Mouse (Mus musculus): ENCODE measurements around the gene Morc1.

The Morc1 gene

DNA sequence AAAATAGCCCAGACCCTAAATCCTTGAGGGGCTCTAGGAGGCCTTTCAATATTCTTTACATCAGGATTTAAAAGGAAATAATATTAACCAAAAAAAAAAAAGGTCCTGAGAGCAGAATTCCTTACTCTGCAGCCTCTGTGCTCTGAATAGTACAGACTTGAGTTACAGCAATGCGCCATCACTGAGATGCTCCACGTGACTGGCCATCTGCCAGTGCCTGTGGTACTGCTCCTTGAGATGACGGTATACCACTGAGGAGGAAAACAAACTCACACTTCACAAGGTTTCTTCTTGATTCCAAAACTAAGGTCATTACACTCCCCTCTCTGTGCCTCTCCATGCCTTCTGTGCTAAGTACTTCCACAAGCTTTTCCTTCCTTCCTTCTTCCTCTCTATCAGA is 195.1 kb downstream of the Morc1 start:
- no peak for DNase-seq (ENCODE audit: extremely low read depth, low read depth)

DNA sequence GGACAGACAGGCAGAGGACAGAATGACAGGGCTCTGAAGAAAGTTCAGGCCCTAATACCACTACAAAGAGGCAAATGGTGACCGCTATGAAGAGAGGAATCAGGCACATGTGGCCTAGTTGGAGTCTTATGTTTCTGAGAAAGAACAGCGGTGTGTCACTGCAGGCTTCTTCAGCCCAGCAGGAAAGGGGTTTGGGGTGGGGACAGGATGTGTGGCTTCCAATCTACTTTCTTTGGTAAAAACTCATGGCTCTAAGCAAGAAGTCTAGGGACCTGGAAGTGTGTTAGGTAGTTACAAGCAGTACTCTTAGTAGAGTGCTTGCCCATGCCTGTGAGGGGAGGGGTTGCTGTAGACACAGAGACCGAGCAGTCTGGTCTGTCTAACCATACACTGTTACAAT is 196.3 kb downstream of the Morc1 start:
- no peak for DNase-seq (ENCODE audit: extremely low read depth, low read depth)

DNA sequence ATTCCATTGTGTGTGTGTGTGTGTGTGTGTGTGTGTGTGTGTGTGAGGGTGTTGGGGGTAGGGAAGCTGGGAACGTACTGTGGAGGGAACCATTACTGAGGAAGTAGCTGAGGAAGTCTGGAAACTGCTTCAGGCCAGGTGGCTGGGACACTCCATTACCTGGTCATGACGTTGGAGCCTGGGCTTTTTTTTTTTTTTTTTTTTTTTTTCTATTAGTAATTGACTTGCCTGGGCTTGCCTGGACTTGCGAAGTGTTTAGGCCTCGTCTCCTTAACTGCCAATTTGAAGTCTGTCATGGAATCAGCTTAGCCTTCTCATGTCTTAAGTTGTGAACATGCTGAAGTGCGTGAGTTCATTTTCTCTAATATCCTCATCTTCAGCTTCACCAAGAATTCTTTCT is 198.7 kb downstream of the Morc1 start:
- DNase-seq (ENCODE audit: extremely low read depth, low read depth) = no peak

DNA sequence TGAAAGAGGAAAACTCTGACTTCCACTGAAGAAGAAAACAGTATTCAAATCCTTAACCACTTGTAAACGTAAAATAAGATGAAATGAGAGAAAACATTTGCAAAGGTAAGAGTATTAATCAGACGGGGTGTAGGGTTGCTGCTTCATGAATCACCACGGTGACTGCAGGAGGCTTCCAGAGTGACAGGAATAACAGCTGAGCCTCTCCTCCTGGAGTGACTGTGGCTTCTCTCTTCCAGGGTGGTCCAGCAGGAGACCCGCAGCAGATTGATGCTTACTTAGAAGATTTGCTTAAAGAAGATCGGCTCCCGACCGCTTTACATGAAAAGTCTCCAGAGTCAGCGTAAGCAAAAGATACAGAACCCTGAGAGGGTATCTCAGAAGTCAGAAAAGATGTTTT is 199.4 kb downstream of the Morc1 start:
- no peak for DNase-seq (ENCODE audit: extremely low read depth, low read depth)

DNA sequence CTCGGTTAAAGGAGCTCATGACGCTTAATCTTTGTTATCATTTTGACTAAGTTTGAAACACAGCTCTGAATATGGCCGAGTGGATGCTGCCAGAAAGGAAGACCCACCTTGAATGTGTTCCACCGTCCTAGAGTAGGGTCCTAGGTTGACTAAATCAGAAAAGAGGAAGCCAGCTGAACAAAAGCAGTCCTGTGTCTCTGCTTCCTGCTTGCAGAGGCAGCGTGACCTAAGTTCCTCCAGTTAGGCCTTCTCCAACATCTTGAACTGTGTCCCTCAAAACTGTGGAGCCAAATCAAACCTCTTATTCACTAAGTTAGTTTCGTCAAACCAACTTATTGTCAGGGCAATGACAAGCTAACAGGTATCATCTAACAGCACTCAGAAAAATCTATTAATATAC is 201.3 kb downstream of the Morc1 start:
- no peak for DNase-seq (ENCODE audit: extremely low read depth, low read depth)

DNA sequence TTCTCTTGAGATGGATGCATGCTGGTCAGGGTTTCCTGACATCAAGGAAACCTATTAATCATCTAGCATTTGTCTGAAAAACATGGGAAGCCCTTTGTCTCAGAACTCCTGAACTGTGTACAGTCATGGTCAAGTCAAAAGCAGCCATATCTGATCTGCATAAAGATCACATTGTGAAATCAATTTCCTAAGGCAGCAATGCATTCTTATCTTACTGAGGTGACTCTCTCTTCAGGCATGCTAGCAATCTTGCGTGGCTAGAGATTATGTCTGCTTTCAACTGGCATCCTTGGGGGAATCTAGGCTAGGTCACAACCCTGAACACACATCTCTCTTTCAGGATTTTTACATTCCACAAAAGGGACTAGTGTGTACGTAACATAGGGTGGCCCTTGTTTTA is 215.2 kb downstream of the Morc1 start:
- DNase-seq (ENCODE audit: extremely low read depth, low read depth) = no peak

DNA sequence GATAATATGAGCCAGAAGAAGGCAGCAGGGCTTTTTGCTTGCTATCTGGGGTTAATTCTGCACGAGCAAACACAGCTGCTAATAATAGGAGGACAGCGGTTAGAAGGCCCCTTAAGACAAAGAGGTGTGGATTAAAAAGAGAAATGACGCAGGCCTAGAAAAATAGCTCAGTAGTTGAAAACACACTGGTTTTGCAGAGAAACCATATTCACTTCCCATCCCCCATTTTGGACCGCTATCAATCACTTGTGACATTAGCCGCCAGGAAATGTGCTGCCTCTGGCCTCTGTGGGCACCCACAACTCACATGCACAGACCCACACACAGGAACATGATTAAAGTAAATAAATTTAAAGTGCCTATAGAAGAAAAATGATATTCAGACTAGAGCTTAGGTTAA is 240.7 kb downstream of the Morc1 start:
- no peak for DNase-seq (ENCODE audit: extremely low read depth, low read depth)

DNA sequence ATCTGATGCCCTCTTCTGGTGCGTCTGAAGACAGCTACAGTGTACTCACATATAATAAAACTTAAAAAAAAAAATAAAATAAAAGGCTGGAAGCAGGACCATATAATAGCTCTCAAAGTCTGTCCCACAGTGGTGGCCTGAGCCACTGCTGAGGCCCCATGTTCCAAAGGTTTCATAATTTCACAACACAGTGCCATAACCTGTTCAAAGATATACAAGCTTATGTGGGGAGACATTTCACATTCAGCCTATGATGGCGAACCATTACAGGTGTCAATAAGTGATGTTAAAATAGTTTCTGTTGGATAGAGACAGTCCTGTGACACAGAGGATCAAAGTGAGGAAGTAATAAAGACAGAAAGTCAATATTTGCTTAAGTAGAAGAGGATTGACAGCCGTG is 241.6 kb downstream of the Morc1 start:
- no peak for DNase-seq (ENCODE audit: extremely low read depth, low read depth)

DNA sequence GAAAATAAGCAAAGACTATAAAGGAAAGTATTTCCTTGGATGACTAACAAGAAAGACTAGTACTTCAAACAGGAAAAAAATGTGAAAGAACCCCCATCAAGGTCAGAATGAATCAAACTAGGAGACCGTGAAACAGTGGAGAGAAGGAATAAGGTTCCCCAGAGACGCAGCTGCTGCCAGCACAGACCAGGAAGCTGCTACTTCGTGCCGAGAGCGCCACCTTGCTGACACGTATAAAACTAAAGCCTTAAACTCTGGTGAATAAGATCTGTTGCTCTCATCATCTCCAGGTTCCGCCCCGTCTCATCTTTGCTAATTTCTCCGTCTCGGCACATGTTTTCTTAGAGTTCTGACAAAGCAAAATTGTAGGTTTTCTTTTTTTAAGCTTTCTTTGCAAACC is 244.6 kb downstream of the Morc1 start:
- DNase-seq (ENCODE audit: extremely low read depth, low read depth) = peak; percentile 9

DNA sequence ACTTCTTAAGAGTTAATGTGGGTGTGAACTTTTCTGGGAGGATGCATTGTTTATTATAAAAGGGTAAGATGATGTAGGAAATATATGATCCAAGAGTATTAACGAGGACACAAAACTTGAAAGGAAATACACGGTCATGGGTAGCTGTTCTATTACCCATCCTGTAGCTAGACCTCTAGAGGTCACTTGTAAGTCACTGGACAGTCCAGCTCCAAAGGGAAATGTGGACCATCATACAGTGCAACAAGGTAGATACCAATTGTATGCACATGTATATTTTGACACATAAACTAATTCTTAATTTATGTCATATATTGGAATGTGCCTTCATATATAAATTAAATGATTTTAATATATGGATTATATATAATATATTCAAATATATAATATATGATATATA is 245.2 kb downstream of the Morc1 start:
- DNase-seq (ENCODE audit: extremely low read depth, low read depth) = no peak

DNA sequence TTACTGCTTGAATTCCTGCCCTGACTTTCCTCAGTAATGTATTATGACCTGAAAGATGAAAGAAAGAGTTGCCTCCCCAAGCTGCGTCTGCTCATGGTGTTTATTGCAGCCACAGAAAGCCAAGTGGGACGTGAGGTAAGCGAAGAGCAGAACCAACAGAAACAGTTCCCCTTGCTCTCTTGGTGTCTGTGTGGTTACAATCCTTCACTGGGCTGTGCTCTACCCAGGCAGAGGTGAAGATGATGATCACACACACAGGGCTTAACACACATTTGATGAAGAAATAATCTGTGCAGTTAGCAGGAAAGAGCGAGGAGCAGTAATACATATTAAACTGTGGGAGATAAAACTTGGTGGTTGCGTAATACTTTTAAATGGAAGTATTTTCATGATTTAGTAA is 246.3 kb downstream of the Morc1 start:
- DNase-seq (ENCODE audit: extremely low read depth, low read depth) = no peak

DNA sequence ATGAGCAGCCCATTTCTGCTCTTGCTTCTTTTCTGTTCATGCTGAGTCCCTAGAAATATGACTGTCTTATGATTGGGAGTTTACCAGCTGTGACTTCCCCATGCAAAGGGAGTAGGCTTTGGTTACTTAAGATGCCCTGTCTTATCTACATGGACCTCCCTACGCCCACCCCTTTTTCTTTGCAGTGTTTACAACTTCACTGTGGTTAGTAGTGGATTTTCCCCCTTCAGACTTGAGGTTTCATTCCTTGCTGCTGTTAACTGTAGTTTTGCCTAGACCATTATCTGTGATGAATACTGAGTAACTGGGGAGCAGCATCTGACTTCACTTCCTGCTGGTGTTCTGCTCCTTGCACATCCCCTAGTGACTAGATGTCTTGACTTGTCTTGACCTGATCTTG is 247.0 kb downstream of the Morc1 start:
- no peak for DNase-seq (ENCODE audit: extremely low read depth, low read depth)
